Mouse (Mus musculus) thymus, adult 2 months (tissue): Measurements from ENCODE around the gene Rgs9bp.

Source experiments
- CTCF ChIP-seq: fragments of 200-500 bp; IDR thresholded peaks from 2 replicates; pipeline ENCODE4 v1.5.1; 2012; ENCODE audit warnings: mild to moderate bottlenecking, control low read depth, low read length, moderate library complexity, borderline replicate concordance; ENCODE audit not compliant: control insufficient read depth, poor library complexity, insufficient read depth; ENCODE audit errors: extremely low read depth
- POLR2A ChIP-seq: fragments of 200-500 bp; IDR thresholded peaks from 2 replicates; pipeline ENCODE4 v1.6.1; 2012; ENCODE audit warnings: mild to moderate bottlenecking, low read length, control low read depth, moderate library complexity; ENCODE audit not compliant: control insufficient read depth, poor library complexity, insufficient read depth; ENCODE audit errors: extremely low read depth

DNA sequence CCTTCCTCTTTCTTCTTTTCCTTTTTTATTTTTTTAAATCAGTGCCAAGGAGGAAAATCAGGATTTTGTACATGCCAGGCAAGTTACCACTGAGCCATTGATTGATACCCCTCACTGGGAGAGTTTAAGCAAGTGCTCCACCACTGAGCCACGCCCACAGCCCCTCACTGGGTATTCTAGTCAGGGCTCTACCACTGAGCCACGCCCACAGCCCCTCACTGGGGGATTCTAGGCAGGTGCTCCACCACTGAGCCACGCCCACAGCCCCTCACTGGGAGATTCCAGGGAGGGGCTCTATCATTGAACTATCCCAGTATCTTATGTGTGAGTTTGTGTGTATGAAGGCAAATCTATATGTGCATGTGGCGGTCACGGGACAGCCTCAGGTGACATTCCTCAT is 8.9 kb upstream of the Rgs9bp start:
- TF ChIP-seq CTCF (no peak), POLR2A (no peak)
